Mouse (Mus musculus): Measurements from ENCODE around the gene Fcho1. TPM values are rescaled to one million over a fixed set of nuclear protein-coding genes. Genes with fewer than 3 reads are reported as not detected.
"Not testable (repeated sequence)": the region's sequence is repeated elsewhere in the genome, so short reads cannot be mapped to it uniquely, and the experiment has no call there.

The Fcho1 gene
- polyA plus RNA-seq (2012; rRNA removed): 201 and 208 TPM in 2 replicates

DNA sequence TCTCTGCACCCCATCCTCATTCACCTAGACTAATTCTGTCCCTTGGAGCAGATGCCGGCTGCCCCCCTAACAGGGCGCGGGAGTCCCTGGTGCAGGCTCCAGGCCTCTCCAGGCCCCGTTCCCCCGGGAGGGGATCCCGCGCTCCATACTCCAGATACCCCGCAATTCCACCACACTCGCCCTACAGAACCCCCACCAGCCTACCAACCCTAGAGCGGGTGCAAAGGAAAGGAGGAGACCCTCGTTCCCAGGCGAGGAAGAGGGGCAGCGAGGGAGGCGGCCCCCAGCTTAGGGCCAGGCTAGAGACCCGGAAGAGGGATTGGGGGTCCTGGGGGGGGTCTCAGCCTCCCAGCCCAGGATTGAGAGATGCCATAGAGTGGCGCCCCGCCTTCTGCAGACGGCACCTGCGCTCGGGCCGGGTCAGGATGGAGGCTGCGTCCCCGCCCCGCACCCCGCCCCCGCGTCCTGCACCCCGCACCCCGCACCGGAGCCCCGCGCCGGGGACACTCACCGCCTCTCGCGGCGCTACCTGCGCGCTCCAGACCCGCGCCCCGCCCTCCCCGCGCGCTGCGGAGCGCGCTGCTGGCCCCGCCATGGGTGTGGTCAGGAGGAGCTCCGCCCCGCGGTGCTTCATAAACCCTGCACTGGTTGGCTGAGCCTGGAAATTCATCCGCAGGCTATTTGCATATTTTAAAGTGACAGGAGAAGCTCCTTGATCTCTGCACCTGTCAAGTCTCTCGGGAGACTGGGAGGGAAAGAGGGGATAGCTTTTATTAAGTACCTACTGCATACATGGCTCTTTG lies at the start of gene Fcho1:
TSS of gene Fcho1 (minus strand) at position 595 of the 803 bp plus-strand sequence.
- DNase-seq (ENCODE audit: extremely low spot score in 1 of 2, low spot score in 1 of 2): peak; percentile 82 to 91

DNA sequence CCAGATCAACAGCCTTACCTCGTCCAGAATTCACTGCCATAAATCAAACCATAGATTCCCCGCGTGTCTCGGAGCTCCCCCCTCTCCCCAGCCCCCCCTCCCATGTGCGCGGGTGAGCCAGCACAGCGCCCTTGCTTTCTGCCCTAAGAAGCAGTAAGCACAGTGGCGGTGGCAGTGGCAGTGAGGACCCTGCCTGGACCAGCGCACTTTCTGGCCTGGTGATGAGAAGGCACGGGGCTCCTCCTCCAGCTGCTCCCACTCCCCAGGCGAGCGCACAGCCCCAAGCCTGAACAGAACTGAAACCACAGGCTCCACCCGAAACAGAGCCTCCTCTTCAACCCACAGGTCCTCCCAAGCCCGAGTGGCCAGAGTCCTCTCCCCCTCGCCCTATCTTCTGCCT lies 45.8 kb upstream of the Fcho1 start:
- DNase-seq (ENCODE audit: extremely low spot score in 1 of 2, low spot score in 1 of 2): no peak

DNA sequence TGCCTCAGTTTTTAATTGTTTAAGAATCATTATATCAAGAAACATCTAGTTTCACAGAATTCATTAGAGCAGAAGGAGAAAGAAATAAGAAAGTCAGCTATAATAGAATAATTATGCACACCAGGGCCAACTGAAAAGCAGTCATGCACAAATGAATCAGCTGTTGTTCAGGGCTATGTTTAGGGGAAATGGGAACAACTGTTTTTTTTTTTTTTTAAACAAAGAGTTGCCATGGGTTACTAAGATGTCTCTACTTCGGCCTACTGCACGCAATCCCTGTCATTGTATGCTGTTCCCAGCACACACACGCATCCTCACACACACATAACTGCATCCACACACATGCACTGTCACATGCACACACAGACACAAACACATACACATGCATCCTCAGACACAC lies 33.3 kb upstream of the Fcho1 start:
- no peak for DNase-seq (ENCODE audit: extremely low spot score in 1 of 2, low spot score in 1 of 2)

DNA sequence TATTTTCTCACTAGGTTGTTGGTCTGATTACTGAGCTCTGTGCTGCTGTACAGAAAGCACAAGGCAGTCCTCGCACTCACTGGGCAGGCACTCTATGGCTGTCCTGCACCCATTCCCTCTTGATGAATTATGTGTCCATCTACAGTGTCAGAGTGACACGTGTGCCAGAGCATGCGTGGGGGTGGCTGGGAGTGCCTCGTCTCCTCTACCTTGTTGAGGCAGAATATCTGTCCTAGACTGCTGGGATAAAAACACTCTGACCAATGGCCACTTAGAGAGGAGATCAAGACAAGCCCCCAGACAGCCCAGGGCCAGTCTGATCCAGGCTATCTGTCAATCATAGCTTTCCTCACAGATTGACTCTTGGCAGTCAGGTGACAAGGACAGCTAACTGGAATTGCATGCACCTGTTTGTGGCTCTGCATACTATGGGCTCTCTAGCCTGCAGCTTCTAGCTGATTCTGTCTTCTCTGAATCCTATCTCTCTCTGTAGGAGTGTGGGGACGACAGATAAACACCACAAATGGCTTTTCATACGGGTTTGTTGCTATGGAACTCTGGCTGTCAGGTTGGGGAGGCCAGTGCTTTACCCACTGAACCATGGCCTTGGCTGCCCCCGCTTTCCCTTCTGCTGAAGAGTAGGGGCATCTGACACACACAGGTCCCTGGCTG lies 27.5 kb upstream of the Fcho1 start:
- DNase-seq (ENCODE audit: extremely low spot score in 1 of 2, low spot score in 1 of 2): not testable (repeated sequence)

DNA sequence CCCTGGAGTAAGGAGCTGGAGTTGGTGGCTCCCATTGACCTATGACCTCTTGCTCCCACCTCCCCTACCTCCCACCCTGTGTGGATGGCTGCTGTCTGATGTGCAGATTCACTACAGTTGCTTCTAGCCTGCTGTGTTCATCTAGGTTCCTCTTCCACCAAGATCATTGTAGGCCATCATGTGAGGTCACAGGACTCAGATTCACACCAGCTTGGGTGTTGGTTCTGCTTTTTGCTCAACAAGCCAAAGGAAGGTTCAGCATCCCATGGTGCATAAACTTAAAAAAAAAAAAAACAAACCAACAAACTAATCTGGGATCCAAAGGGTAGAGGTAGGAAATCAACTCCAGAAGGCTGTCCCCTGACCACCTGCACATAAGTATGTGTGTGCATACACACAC lies 26.7 kb upstream of the Fcho1 start:
- not testable (repeated sequence) for DNase-seq (ENCODE audit: extremely low spot score in 1 of 2, low spot score in 1 of 2)

DNA sequence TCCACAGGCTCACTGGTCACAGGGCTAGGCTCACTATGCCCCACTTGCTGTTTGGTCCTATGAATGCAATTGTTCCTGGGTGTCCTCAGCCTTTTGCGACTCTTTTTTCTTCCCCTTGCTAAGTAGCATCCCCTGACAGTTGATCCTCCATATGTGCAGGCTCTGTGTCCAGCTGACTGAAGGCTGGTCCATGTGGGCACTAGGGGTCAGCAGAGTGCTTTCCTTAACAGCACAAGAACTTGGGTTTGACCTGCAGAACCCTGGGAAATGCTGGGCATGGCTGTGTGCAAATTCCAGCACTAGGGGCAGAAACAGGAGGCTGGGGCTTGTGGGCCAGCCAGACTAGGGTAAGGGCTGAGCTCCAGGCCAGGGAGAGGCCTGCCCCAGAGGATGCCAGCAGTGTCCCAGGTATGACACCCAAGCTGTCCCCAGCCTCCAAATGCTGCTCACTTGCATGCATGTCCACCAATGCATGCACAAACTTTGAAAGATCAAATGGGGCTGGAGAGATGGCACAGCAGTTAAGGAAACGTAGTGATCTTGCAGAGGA lies 25.9 kb upstream of the Fcho1 start:
- peak in 1 of 2 experiments; percentile 39 for DNase-seq (ENCODE audit: extremely low spot score in 1 of 2, low spot score in 1 of 2)

DNA sequence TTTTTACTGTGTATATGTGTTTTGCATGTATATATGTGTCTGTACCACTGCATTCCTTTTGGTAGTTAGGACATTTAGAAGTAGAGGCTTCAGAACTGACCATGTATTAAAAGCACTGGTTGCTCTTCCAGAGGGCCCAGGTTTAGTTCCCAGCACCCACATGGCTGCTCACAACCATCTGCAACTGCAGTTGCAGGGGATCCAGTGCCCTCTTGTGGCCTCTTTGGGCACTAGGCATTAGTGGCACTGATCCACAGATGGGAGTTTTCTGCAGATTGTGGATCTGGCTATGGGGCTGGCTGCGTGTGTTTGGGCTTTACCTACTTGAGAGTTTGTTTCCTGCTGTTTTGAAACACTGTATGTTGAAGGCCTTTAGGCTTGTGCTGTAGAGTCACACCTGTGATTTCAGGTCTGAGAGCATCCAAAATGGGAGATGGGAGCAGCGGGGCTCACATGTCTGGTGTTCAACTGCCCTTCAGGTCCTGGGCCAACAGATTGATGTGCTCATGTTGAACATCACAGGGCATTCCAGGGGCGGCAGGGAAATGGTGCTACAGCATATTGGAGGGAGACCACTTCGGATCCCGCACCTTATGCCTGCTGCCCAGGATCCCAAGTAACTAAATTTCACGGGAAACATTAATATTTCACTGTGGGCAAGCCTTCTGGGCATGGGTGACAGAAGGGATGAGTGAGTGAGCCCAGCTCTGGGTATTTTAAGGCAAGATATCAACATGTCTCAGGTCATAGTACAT lies 24.0 kb upstream of the Fcho1 start:
- not testable (repeated sequence) for DNase-seq (ENCODE audit: extremely low spot score in 1 of 2, low spot score in 1 of 2)

DNA sequence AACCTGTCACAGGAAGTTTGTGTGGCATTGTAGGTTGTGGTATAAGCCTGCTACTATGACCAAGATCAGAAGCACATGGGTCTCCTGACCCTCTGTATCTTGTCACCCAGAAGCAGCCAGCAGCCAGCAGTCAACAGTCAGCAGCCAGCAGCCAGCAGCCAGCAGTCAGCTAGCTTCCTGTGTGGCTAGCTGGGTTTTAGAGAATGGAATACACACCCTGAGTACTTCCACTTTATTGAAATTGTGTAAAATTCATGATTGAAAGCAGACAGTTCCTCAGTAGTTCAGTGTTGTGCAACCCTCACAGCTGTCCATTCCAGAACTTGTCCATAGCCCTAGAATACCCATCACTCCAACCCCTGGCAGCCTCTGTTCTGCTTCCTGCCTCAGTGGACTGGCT lies 21.6 kb upstream of the Fcho1 start:
- not testable (repeated sequence) for DNase-seq (ENCODE audit: extremely low spot score in 1 of 2, low spot score in 1 of 2)

DNA sequence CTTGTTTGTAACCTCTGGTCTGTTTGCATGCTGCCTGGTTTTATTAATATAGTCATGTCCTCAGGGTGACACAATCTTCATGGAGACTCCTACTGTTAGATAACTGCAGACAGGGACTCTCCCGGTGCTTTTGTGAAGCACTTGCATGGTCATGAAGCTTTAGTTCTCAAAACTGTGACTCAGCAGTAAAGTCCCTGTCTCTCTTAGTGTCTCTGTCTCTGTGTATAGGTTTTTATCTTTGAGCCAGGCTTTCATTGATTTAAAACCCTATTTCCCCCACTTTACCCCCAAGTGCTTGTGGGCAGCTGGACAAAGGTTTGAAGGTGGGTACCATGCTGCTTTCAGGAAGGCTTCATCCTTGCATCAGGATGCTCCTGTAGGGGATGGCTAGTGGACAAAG lies 19.8 kb upstream of the Fcho1 start:
- no peak for DNase-seq (ENCODE audit: extremely low spot score in 1 of 2, low spot score in 1 of 2)

DNA sequence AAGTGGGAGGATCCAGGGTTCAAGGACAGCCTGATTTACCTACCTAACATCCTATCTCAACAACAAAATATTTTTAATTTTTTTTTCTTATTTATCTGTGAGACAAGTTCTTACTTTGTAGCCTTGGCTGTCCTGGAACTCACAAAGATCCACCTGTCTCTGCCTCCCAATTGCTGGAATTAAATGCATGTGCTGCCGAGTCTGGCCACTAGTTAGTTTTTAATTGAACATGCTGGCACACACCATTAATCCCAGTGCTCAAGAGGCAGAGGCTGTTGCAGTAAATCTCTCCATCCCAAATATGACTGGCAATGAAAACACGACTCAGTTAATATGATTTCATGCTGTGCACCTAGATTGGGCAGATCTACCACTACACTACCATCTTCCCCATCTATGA lies 17.3 kb upstream of the Fcho1 start:
- no peak for DNase-seq (ENCODE audit: extremely low spot score in 1 of 2, low spot score in 1 of 2)

DNA sequence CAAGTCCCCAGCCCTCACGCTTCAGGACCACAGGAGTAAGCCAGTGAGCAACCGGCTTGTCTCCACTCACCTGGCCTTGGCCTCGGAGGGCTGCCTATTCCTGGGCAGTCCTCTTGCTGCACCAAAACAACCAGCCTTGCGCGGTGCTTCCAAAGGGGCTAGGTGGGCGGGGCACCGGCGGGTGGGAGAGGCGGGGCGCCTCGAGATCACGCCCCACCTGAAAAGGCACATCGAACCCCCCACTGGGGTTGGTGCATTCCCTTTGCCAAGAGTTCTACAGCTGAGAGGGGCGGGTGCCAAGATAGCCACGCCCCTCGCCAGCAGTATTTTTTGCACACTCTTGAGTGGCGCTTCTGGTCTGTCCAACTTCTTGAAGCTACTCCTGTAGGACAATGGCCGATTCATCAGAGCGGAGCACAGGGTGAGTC lies 16.2 kb upstream of the Fcho1 start:
- DNase-seq (ENCODE audit: extremely low spot score in 1 of 2, low spot score in 1 of 2): no peak

DNA sequence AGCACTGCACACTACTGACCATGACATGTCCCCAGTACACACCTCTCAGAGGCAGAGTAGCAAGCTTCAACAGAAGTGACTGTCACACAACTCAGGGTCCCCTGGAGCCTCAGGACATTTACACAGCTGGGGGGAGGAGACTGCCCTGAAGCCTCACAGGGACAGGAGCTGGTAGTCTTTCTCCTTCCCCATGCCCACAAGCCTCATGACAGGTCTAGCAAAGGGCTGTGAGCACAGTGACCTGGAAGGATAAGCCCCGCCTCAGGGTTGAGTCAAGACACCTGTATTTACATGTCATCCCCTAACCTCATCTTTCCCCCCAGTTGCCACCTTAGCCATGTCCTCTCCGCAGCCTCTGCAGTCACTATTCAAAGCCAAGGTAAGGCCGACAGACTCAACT lies 15.7 kb upstream of the Fcho1 start:
- no peak for DNase-seq (ENCODE audit: extremely low spot score in 1 of 2, low spot score in 1 of 2)

DNA sequence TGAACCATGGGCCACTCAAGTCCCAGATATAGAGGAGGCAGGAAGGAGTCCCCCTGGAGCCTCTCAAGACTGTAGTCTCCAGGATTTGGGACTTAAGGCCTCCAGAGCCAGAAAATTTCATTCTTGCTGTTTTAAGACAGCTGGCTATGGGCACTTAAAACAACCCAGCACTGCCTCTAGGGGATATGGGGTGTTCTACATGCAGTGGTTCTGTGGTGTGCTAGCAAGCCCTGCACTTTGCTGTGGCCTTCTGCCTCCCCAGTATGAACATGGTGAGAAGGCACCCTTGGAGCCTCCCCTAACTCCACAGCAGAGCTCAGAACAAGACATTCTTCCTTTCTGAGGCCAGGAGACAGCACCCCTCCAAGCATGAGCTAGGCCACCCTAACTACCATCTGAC lies 12.8 kb upstream of the Fcho1 start:
- not testable (repeated sequence) for DNase-seq (ENCODE audit: extremely low spot score in 1 of 2, low spot score in 1 of 2)

DNA sequence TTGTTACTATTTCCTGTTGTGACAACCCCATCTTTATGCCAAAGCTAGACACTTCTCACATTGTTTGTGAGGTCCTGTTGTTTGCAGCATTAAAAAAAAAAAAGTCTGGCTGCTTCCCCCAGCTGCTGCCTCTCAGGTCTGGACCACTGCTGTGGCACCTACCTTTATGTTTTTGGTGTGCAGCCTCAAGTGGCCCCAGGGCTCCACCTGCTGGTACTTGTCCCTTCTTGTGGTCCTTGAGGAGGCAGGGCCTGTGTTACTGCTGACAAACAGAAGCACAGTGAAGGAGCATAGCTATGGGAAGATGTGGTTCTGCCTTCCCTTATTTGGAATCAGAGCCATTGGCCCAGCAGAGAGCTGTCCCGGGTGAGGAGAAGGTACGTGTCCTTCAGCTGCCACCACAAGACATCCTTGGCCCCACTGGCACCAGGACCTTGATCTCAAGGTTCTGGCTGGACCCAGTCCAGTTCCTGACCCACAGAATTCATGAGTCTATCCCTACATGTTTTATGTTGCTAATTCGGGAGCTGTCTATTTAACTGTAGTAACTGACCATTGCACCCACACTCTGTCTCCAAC lies 6.2 kb upstream of the Fcho1 start:
- peak in 1 of 2 experiments; percentile 86 for DNase-seq (ENCODE audit: extremely low spot score in 1 of 2, low spot score in 1 of 2)

DNA sequence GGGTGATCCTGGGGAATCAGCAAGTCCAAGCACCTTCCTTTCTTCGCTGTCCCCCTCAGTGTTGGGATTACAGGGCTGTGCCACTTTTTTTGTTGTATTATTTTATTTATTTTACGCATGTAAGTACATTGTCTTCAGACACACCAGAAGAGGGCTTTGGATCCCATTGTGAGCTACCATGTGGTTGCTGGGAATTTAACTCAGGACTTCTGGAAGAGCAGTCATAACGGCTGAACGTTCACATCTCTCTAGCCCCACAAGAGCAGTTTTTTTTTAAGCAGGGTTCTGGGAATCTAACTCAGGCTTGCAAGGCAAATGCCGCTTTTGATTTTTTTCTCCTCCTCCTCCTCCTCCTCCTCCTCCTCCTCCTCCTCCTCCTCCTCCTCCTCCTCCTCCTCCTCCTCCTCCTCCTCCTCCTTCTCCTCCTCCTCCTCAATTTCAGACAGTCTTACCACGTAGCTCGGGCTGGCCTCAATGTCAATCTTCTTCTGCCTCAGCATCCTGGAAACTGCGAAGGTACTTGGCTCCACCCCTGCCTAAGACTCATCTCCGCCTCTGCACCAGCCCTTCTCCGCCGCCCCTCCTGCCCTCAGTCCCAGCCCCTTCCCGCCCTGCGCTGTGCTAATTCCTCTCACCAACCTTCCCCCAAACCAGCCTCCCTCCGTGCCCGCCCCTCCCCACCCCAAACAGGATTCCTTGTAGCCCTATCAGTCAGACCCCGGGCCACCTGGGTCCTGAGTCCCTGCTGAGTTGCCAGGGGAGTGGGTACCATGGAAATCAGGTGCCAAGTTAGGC lies 3.5 kb upstream of the Fcho1 start:
- DNase-seq (ENCODE audit: extremely low spot score in 1 of 2, low spot score in 1 of 2): peak in 1 of 2 experiments; percentile 62

DNA sequence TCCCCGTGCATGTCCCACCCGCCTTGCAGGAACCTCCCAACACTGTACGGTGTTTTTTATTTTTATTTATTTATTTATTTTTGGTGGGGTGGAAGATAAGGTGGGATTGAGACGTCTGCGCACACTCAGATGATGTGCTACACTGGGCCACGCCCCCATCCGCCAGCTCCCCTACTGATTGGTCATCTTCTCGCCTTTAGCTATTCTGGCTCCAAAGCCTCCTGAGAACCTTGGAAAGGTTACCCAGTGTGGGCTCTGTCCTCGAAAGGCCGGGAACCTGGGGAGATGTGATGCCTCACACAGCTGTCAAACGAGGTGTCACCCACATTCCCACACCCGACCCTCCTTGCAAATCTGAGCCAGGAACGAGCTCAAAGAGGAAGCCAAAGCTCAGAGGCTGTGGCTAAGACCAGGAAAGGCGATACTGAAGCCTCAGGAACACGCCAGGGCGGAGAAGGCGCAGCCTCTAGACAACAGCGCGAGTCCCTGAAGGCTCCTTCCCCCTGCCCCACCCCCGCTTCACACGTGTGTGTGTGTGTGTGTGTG lies 2.8 kb upstream of the Fcho1 start:
- peak in 1 of 2 experiments; percentile 66 for DNase-seq (ENCODE audit: extremely low spot score in 1 of 2, low spot score in 1 of 2)

DNA sequence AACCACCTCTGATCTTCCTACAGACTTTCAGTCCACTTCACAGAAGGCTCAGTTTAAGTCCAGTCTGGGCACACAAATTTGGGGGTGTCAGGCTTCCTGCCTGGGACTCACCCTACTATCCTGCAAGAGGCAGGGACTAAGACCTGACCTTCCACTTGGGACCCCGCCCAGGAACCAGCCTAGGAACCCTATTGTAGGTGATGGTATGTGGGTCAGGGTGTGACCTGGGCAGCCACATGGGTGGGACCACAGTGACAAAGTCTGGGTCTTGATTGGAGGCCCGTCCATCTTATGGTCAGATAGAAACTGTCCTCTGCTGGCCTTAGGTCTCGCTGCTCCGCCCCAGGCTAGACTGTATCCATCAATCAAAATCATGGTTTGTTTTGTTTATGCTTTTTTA lies 1.1 kb downstream of the Fcho1 start:
- no peak for DNase-seq (ENCODE audit: extremely low spot score in 1 of 2, low spot score in 1 of 2)

DNA sequence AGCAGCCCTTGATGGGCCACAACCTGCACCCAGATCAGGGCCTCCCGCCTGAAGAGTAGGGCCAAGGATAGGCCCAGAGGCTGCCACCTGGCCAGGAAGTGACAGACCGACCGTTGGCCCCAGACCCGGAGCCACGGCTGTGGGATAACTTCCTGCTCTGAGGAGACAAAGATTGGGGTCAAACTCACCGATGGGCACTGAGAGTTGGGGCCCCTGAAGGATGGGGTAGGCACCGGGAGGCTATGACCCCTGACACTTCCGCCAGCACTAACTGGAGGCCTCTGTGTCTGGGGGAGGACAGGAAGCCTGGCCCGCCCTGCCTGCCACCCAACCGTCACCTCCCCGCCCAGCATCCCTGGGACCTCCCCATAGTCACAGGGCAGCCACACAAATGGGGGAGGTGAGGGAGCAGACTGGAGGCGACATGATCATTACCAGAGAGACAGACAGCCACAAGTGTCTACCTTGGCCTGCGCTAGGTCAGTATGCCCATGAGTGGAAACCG lies 2.4 kb downstream of the Fcho1 start:
- DNase-seq (ENCODE audit: extremely low spot score in 1 of 2, low spot score in 1 of 2): no peak

DNA sequence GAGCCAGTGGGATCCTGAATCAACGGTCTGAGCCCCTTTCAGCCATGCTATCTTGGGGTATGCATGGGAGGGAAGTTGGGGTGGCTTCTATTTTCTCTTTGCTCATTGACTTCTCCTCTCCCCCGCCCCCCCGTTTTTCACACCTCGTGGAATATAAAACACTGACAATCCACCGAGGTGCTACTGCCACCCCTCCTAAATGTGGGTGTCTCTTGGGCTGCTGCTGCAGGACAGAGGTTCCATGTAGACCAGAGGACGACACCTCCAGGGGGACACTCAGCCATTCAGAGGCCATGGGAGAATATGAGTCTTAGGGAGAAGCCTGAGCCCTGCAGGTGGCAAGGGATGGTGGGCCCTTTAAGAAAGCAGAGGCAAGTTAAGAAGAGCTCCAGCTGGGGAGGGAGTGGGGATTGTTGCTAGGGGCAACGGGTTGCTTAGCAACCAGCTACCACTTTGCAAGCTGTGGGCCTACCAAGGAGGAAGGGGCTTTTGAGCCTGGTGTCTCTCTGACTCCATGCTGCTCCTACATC lies 5.5 kb downstream of the Fcho1 start:
- peak; percentile 73 to 79 for DNase-seq (ENCODE audit: extremely low spot score in 1 of 2, low spot score in 1 of 2)
